Mouse (Mus musculus) kidney, postnatal 0 days (tissue): ENCODE results near the gene Btbd9. TPM values are rescaled to one million over a fixed set of nuclear protein-coding genes. Genes with fewer than 3 reads are reported as not detected.
A peak's percentile ranks its signal among the peaks of the same experiment; 100 is the strongest.

Source experiments
- ATAC-seq: fragments of 200-750 bp; cut with Nextera tagmentation; replicated peaks from 2 replicates; pipeline ENCODE4 v1.8.0; 2017; ENCODE audit warnings: low read depth, moderate number of reproducible peaks, moderate TSS enrichment, moderate library complexity; ENCODE audit not compliant: low FRiP score
- DNase-seq: peaks from one replicate; pipeline ENCODE4 v3.0.0-alpha.2; 2016; ENCODE audit warnings: low spot score
- H3K27ac ChIP-seq: fragments of 300-500 bp; sonication (generic); 2 replicates; pipeline ENCODE4 v1.5.1; 2014; ENCODE audit warnings: mild to moderate bottlenecking
- H3K27me3 ChIP-seq: fragments of 300-500 bp; sonication (generic); 2 replicates; pipeline ENCODE4 v1.6.1; 2014; ENCODE audit warnings: low read length, mixed read lengths; ENCODE audit not compliant: insufficient read depth
- H3K36me3 ChIP-seq: fragments of 300-500 bp; sonication (generic); 2 replicates; pipeline ENCODE4 v1.6.1; 2014; ENCODE audit warnings: low read length, mixed read lengths; ENCODE audit not compliant: insufficient read depth
- H3K4me1 ChIP-seq: fragments of 300-500 bp; sonication (generic); replicated peaks from 2 replicates; pipeline ENCODE4 v1.6.1; 2014; ENCODE audit warnings: antibody characterized with exemption, low read length, mixed read lengths; ENCODE audit not compliant: insufficient read depth
- H3K4me2 ChIP-seq: fragments of 300-500 bp; sonication (generic); 2 replicates; pipeline ENCODE4 v1.6.1; 2014; ENCODE audit warnings: mild to moderate bottlenecking, low read length, moderate library complexity, mixed read lengths
- H3K4me3 ChIP-seq: fragments of 300-500 bp; sonication (generic); replicated peaks from 2 replicates; pipeline ENCODE4 v1.5.1; 2014; ENCODE audit warnings: low read depth, low read length
- H3K9ac ChIP-seq: fragments of 300-500 bp; sonication (generic); 2 replicates; pipeline ENCODE4 v1.6.1; 2014; ENCODE audit warnings: low read depth, low read length
- H3K9me3 ChIP-seq: fragments of 300-500 bp; sonication (generic); replicated peaks from 2 replicates; pipeline ENCODE4 v1.6.1; 2016; ENCODE audit warnings: low read length, inconsistent platforms, mixed read lengths
- CTCF ChIP-seq: IDR thresholded peaks from 2 replicates; pipeline ENCODE4 v1.5.1; 2016; ENCODE audit warnings: antibody characterized with exemption, low read depth, mild to moderate bottlenecking, moderate library complexity
- WGBS: fragments of 180-500 bp; shearing (Covaris S2); extraction: QIAGEN DNeasy Blood & Tissue Kit; methylation state at CpG from one replicate; pipeline ENCODE4 v1.1.7; 2014; 5-methylcytosine and 5-hydroxymethylcytosine counted together
- polyA plus RNA-seq: library from polyadenylated mRNA; unstranded; fragments of >200 nt; fragmentation: Nextera tagmentation; extraction: Ambion mirVana; gene quantifications from 2 replicates; pipeline ENCODE4 v1.2.1, GENCODE M21; 2015

Btbd9 gene
- polyA plus RNA-seq, 1 experiment from 2014 or later: 41.1 TPM

DNA sequence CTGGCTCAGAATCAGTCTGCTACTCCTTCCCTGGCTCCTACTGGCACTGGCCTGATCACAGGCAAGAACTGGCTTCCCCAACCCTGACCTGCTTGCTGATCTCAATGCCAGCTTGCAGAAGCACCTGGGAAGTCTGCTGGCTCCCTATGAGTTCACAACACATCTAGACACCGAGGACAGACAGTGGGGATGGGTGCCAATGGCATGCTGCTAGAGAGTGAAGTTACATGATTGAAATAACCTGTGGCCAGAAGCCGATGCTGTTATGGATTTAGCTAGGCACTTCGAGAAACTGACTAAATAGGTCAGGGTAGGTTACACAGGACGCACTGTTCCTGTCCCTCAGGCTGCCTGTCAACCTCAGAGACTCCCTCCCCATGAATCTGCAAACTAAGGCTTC lies 335.6 kb downstream of the Btbd9 start:
- DNase-seq (no peak), ATAC-seq (no peak)
- peaks cover 9% of the 10 kb centered on the region; the same call in 1 of the 2 replicates for H3K4me1 ChIP-seq
- H3K27ac ChIP-seq: no peak overlapping the region
- WGBS: 78% methylated on average over 4 of the region's 4 CpGs
- H3K4me2 ChIP-seq: no peak overlapping the region
- no peak overlapping the region for H3K9ac ChIP-seq
- TF ChIP-seq CTCF: no peak
- H3K4me3 ChIP-seq: no peak overlapping the region
- H3K27me3 ChIP-seq: no peaks in the 10 kb centered on the region
- no peaks in the 10 kb centered on the region for H3K36me3 ChIP-seq
- H3K9me3 ChIP-seq: no peaks in the 10 kb centered on the region

DNA sequence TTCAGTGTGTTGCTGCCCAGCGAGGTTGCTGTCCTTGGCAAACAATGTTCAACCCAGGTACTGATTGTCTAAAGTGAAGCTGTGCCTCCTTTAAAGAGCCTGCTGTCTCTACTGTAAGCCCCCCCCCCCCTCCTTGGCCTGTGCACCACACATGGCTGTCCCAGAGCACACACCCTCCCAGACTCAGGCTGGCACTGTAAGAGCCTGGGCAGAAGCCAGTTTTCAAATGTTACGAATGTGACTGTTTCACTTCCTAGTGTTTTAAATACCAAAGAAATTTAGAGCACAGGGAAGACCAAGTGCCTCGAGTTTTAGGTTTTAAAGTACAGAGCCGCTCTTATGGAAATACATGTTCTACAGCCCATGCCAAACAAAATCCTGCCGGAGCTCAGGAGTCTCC lies 336.8 kb downstream of the Btbd9 start:
- Histone ChIP-seq H3K4me3 (no peak overlapping the region), H3K4me1 (no peaks in the 10 kb centered on the region), H3K36me3 (no peaks in the 10 kb centered on the region), H3K27me3 (no peaks in the 10 kb centered on the region), H3K27ac (no peak overlapping the region), H3K4me2 (no peak overlapping the region), H3K9ac (no peak overlapping the region), H3K9me3 (no peaks in the 10 kb centered on the region)
- TF ChIP-seq CTCF: no peak
- 73% methylated on average over 5 of the region's 5 CpGs for WGBS
- no peak for ATAC-seq
- no peak for DNase-seq

DNA sequence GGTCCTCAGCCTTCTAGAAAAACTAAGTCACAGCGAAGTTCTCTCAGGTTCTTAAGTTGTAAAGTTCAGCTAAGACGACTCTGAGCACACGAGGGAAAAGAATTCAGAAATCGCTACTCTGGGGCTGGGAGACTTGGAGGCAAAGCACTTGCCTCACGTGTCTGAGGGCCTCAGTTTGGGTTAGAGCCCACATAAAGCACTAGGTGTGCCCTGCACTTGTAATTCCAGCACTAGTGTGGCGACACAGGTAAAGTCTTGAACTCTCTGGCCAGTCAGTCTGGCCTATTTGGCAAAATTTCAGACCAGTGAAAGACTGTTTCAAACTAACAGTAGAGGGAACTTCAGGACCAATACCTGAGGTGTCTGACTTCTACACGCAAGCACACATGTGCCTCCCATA lies 338.7 kb downstream of the Btbd9 start:
- no peak for DNase-seq
- no peaks in the 10 kb centered on the region for H3K9me3 ChIP-seq
- no peak for ATAC-seq
- H3K4me2 ChIP-seq: no peak overlapping the region
- TF ChIP-seq CTCF: no peak
- WGBS: 85% methylated on average over 7 of the region's 7 CpGs
- H3K36me3 ChIP-seq: no peaks in the 10 kb centered on the region
- H3K9ac ChIP-seq: no peak overlapping the region
- no peak overlapping the region for H3K4me3 ChIP-seq
- H3K27ac ChIP-seq: no peak overlapping the region
- H3K4me1 ChIP-seq: no peaks in the 10 kb centered on the region
- H3K27me3 ChIP-seq: no peaks in the 10 kb centered on the region

DNA sequence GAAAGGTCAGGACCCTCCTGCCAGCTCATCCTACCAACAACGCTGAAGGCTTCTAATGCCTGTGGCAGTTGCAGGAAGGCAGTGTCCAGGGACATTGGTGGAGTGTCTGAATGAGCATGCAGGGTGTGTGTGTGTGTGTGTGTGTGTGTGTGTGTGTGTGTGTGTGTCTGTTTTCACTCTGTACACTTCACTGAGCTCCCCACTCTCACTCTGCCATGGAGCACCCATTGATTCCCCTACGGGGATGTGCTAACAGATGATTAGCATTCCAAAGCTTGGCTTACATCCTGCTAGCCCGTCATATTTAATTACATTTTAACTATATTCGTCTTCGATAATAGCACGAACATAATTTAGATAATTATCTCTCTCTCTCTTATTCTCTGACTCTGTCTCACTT lies 339.7 kb downstream of the Btbd9 start:
- DNase-seq (no peak), ATAC-seq (no peak)
- Histone ChIP-seq H3K4me2 (no peak overlapping the region), H3K27ac (no peak overlapping the region), H3K4me1 (no peaks in the 10 kb centered on the region), H3K4me3 (no peak overlapping the region), H3K9ac (no peak overlapping the region), H3K27me3 (no peaks in the 10 kb centered on the region), H3K9me3 (no peaks in the 10 kb centered on the region), H3K36me3 (no peaks in the 10 kb centered on the region)
- TF ChIP-seq CTCF: no peak
- WGBS: 68% methylated on average over 6 of the region's 6 CpGs

DNA sequence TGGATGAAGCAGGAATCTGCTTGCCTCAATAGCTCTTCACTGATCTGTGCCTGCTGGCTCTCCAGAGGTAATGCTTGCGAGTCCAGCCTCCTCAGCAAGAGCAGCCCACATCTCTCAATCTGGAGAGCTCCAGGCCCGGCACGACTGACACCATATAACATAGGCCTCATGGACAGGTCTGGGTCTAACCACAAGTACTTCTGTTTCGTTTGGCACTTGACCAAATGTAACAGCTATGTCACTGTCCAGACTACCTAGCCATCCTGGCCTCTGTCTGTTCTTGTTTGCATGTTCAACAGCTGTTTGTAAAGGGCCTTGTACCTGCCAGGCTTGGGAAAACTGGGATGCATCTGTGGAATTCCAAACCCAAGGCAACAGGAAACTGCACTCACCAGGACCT lies 340.9 kb downstream of the Btbd9 start:
- no peaks in the 10 kb centered on the region for H3K9me3 ChIP-seq
- DNase-seq (no peak), ATAC-seq (no peak)
- H3K27ac ChIP-seq: no peak overlapping the region
- 43% methylated on average over 4 of the region's 4 CpGs for WGBS
- H3K27me3 ChIP-seq: no peaks in the 10 kb centered on the region
- H3K4me2 ChIP-seq: no peak overlapping the region
- no peak overlapping the region for H3K9ac ChIP-seq
- no peak for TF ChIP-seq CTCF
- peaks cover 6% of the 10 kb centered on the region; the same call in 1 of the 2 replicates for H3K4me1 ChIP-seq
- H3K4me3 ChIP-seq: no peak overlapping the region
- H3K36me3 ChIP-seq: no peaks in the 10 kb centered on the region

DNA sequence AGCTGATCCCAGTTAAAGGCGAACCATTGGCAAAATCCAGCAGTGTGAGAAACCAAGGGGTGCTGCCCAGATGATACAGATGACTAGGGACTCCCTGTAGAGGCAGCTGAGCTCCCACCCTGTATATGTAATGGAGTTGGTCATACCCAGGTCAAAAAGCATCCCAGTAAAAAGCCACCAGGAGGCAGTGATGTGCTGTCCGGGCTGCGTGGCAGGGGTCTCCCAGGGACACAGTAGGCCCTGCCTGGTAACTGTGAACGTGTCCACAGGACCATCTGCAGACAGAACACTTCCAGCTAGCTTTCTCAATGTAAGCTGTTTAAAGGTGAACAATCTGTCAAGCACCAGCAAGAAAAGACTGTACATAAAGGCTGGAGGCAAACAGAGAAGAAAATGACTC lies 343.6 kb downstream of the Btbd9 start:
- DNase-seq (no peak), ATAC-seq (no peak)
- WGBS: 59% methylated on average over 4 of the region's 4 CpGs
- H3K4me2 ChIP-seq: no peak overlapping the region
- H3K9me3 ChIP-seq: no peaks in the 10 kb centered on the region
- no peak overlapping the region for H3K4me3 ChIP-seq
- H3K36me3 ChIP-seq: no peaks in the 10 kb centered on the region
- TF ChIP-seq CTCF: peak; percentile 47; the same call in 1 of the 2 replicates
- H3K27me3 ChIP-seq: no peaks in the 10 kb centered on the region
- H3K27ac ChIP-seq: no peak overlapping the region
- no peak overlapping the region for H3K9ac ChIP-seq
- H3K4me1 ChIP-seq: peaks cover 6% of the 10 kb centered on the region; the same call in 1 of the 2 replicates

DNA sequence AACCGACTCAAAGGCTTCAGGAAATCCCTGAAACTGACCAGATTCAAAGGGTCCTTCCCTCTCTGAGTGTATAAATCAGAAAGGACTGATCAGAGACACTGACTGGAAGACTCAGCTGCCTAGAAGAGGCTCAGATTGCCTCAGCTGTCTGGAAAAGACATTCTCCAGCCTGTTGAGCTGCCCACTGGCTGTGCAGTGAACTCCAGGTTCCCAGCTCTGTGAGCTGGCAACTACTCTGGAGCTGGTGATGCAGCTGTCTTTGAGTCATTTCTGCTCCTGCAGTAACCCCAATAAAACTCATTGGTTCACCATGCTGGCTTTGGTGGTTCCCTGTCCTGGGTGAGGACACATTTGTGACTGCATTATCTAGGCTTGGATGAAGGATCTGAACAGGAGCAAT lies 344.8 kb downstream of the Btbd9 start:
- ATAC-seq (no peak), DNase-seq (no peak)
- peaks cover 6% of the 10 kb centered on the region; the same call in 1 of the 2 replicates for H3K4me1 ChIP-seq
- no peak for TF ChIP-seq CTCF
- H3K4me2 ChIP-seq: no peak overlapping the region
- H3K9ac ChIP-seq: no peak overlapping the region
- H3K27me3 ChIP-seq: no peaks in the 10 kb centered on the region
- H3K4me3 ChIP-seq: no peak overlapping the region
- H3K36me3 ChIP-seq: no peaks in the 10 kb centered on the region
- no peak overlapping the region for H3K27ac ChIP-seq
- no peaks in the 10 kb centered on the region for H3K9me3 ChIP-seq
- 86% methylated on average over 1 of the region's 1 CpGs for WGBS
